Mouse (Mus musculus) CD4-positive helper T cell, adult 2 months (primary cell): ENCODE data around the gene Ccdc110.

Experiments used
- DNase-seq: peaks from one replicate; pipeline ENCODE4 v3.0.0-alpha.2; 2012; ENCODE audit warnings: low read depth, missing footprints, low spot score

The Ccdc110 gene

GRCm38 (mm10) chr8:45975837-45976468, 41.5 kb downstream of the Ccdc110 start:
- no peak for DNase-seq

- DNase-seq = no peak
Observed at GRCm38 (mm10) chr8:45986665-45987064, 52.2 kb downstream of the Ccdc110 start.

GRCm38 (mm10) chr8:45988189-45988588, 53.8 kb downstream of the Ccdc110 start:
- DNase-seq = no peak

GRCm38 (mm10) chr8:45990631-45991310, 56.4 kb downstream of the Ccdc110 start:
- DNase-seq = no peak
